Mouse (Mus musculus) cerebellum, postnatal 14 days (tissue): ENCODE measurements at regions not wholly inside any gene's neighbourhood (a gene's known extent, or its start where the extent isn't known, plus 50 kb on each side); places are given as distances from the start of the nearest gene placed in this dataset.

ENCODE experiments used
- DNase-seq, 2 experiments: peaks; one replicate each; pipeline ENCODE4 v3.0.0; 2021; ENCODE audit warnings: mixed read lengths in 2 of 2

GRCm38 (mm10) chr3:147445066-147445844, 593.1 kb downstream of the Ttll7 start:
- DNase-seq, result no peak

GRCm38 (mm10) chr3:147445884-147446283, 593.7 kb downstream of the Ttll7 start:
- no peak for DNase-seq

GRCm38 (mm10) chr3:147452176-147452575, 600.0 kb downstream of the Ttll7 start:
- no peak for DNase-seq

DNA sequence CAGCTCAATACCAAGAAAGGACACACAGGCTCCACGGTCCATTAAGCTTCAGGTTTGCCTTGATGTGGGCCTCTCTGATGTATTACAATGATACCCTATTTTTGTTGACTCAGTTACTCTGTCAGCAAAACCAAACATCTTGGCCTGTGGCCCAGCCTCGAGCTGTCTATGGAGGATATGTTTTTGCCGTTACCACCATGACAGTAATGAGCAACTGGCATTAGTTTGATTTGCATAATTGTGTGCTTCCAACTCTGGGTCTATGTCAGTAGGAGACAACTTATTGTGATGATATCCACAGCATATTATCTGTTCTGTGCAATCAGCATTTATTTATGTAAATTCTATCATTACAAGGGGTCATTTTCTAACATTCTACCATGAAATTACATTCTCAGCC, 603.2 kb downstream of the Ttll7 start:
- no peak for DNase-seq

DNA sequence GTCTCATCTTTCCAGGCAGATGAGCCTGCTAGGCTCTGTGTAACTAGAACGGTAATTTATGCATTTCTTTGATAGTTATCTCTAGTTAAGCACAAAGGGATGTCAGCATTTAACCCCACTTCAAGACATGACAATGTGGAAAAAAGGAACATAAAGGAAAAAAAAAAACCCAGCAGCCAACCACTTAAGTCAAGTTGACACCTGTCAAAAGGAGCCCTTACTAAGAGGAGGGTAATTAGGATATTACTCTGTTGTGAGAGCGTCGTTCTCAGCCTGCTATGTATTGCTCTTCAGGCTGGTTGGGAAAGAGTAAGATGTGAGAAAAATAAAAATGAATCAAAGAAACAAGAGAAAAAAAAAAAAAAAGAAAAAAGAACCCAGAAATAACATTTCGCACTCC, 604.1 kb downstream of the Ttll7 start:
- no peak for DNase-seq

GRCm38 (mm10) chr3:147458115-147458514, 605.9 kb downstream of the Ttll7 start:
- no peak for DNase-seq

GRCm38 (mm10) chr3:147479890-147480289, 627.7 kb downstream of the Ttll7 start:
- no peak for DNase-seq
